Mouse (Mus musculus): ENCODE results near the gene Mindy2.

DNA sequence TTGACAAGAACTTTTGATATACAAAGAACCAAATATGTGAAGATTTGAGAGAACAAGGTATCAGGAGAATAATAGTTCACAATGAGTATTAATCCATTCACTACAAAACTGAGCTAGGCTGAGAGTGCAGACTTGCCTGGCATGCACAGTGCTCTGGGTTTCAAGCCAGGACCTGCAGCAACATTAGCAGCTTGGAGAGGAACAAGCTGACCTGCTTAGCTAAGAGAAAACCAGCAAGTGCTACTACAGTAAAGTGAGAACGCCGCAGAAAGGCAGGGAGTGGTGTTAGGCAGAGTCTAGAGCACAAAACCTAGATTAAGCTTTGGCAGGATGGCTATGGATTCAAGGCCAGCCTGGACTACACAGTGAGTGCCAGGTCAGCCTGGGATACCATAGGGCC lies 27.3 kb downstream of the Mindy2 start:
- TF ChIP-seq CEBPB (IDR thresholded peaks at IDR 0.05; ENCODE audit: insufficient read depth, poor library complexity, severe bottlenecking) (no peak), POLR2A (IDR thresholded peaks at IDR 0.05; ENCODE audit: insufficient read length, low read depth) (no peak), E2F4 (IDR thresholded peaks at IDR 0.05; ENCODE audit: insufficient read depth) (no peak), MAX (IDR thresholded peaks at IDR 0.05; ENCODE audit: low read depth) (no peak), TCF12 (IDR thresholded peaks at IDR 0.05; ENCODE audit: insufficient read depth, poor library complexity, severe bottlenecking) (no peak)

All from myocyte (in vitro differentiated cells).